Mouse (Mus musculus) liver, embryonic 13.5 days (tissue): Measurements from ENCODE around the gene Hoxd4. TPM values are rescaled to one million over a fixed set of nuclear protein-coding genes. Genes with fewer than 3 reads are reported as not detected.

Source experiments
- ATAC-seq: fragments of 200-750 bp; cut with Nextera tagmentation; 2 replicates; pipeline ENCODE4 v1.8.0; 2017; ENCODE audit warnings: low read depth, mild to moderate bottlenecking, moderate number of reproducible peaks, moderate library complexity
- DNase-seq: peaks from one replicate; pipeline ENCODE4 v3.0.0; 2022
- H3K27ac ChIP-seq: fragments of 300-500 bp; sonication (generic); 2 replicates; pipeline ENCODE4 v1.5.1; 2015; ENCODE audit warnings: moderate library complexity, mild to moderate bottlenecking, inconsistent platforms
- H3K27me3 ChIP-seq: fragments of 300-500 bp; sonication (generic); 2 replicates; pipeline ENCODE4 v1.6.1; 2015; ENCODE audit warnings: mild to moderate bottlenecking, inconsistent platforms
- H3K36me3 ChIP-seq: fragments of 300-500 bp; sonication (generic); 2 replicates; pipeline ENCODE4 v1.6.1; 2015; ENCODE audit warnings: mild to moderate bottlenecking, inconsistent platforms
- H3K4me1 ChIP-seq: fragments of 300-500 bp; sonication (generic); replicated peaks from 2 replicates; pipeline ENCODE4 v1.6.1; 2015; ENCODE audit warnings: inconsistent platforms
- H3K4me2 ChIP-seq: fragments of 300-500 bp; sonication (generic); 2 replicates; pipeline ENCODE4 v1.6.1; 2015; ENCODE audit warnings: inconsistent platforms, mild to moderate bottlenecking, moderate library complexity
- H3K4me3 ChIP-seq: fragments of 300-500 bp; sonication (generic); replicated peaks from 2 replicates; pipeline ENCODE4 v1.5.1; 2015; ENCODE audit warnings: mild to moderate bottlenecking, inconsistent platforms
- H3K9ac ChIP-seq: fragments of 300-500 bp; sonication (generic); 2 replicates; pipeline ENCODE4 v1.6.1; 2015; ENCODE audit warnings: mild to moderate bottlenecking, inconsistent platforms
- H3K9me3 ChIP-seq: fragments of 300-500 bp; sonication (generic); replicated peaks from 2 replicates; pipeline ENCODE4 v1.6.1; 2016; ENCODE audit warnings: inconsistent platforms
- WGBS: fragments of 180-500 bp; shearing (Covaris S2); methylation state at CpG from one replicate; pipeline ENCODE4 v1.1.7; 2015; ENCODE audit not compliant: insufficient replicate concordance; 5-methylcytosine and 5-hydroxymethylcytosine counted together
- polyA plus RNA-seq: library from polyadenylated mRNA; unstranded; fragments of >200 nt; fragmentation: Nextera tagmentation; extraction: Ambion mirVana; gene quantifications from 2 replicates; pipeline ENCODE4 v1.2.1, GENCODE M21; 2015

Gene Hoxd4
- polyA plus RNA-seq, 1 experiment from 2014 or later: not detected

GRCm38 (mm10) chr2:74680561-74681398, 30.9 kb upstream of the Hoxd4 start:
- H3K27ac ChIP-seq: no peak overlapping the region
- no peak overlapping the region for H3K4me3 ChIP-seq
- H3K4me2 ChIP-seq: no peak overlapping the region
- no peaks in the 10 kb centered on the region for H3K36me3 ChIP-seq
- peaks cover 100% of the 10 kb centered on the region for H3K27me3 ChIP-seq
- H3K9ac ChIP-seq: no peak overlapping the region
- 0 out of 2 replicates have a peak, but pooled peaks cover 7% of the 10 kb centered on the region for H3K4me1 ChIP-seq
- no peak for DNase-seq
- H3K9me3 ChIP-seq: no peaks in the 10 kb centered on the region
- ATAC-seq: no peak
- WGBS: 2% methylated on average over 21 of the region's 21 CpGs

GRCm38 (mm10) chr2:74681594-74682531, 29.9 kb upstream of the Hoxd4 start:
- H3K27ac ChIP-seq: no peak overlapping the region
- peaks cover 98% of the 10 kb centered on the region for H3K27me3 ChIP-seq
- peak overlapping the region; percentile 12; the same call in 1 of the 2 replicates for H3K4me3 ChIP-seq
- no peaks in the 10 kb centered on the region for H3K36me3 ChIP-seq
- H3K4me1 ChIP-seq: 0 out of 2 replicates have a peak, but pooled peaks cover 7% of the 10 kb centered on the region
- peak overlapping the region; percentile 24; the same call in 1 of the 2 replicates for H3K4me2 ChIP-seq
- no peak overlapping the region for H3K9ac ChIP-seq
- DNase-seq: no peak
- no peaks in the 10 kb centered on the region for H3K9me3 ChIP-seq
- 2% methylated on average over 73 of the region's 78 CpGs for WGBS
- no peak for ATAC-seq

GRCm38 (mm10) chr2:74682796-74683195, 28.9 kb upstream of the Hoxd4 start:
- H3K27ac ChIP-seq: no peak overlapping the region
- H3K27me3 ChIP-seq: peaks cover 98% of the 10 kb centered on the region
- H3K4me1 ChIP-seq: 0 out of 2 replicates have a peak, but pooled peaks cover 7% of the 10 kb centered on the region
- 2% methylated on average over 45 of the region's 51 CpGs for WGBS
- H3K9me3 ChIP-seq: no peaks in the 10 kb centered on the region
- H3K36me3 ChIP-seq: no peaks in the 10 kb centered on the region
- H3K9ac ChIP-seq: no peak overlapping the region
- H3K4me2 ChIP-seq: 0 out of 2 replicates have a peak overlapping the region, but pooled peaks have one; percentile 24
- ATAC-seq (no peak), DNase-seq (no peak)
- peak overlapping the region; percentile 12; the same call in 1 of the 2 replicates for H3K4me3 ChIP-seq

GRCm38 (mm10) chr2:74683471-74683951, 28.2 kb upstream of the Hoxd4 start:
- Histone ChIP-seq H3K27ac (no peak overlapping the region), H3K4me2 (no peak overlapping the region), H3K4me1 (0 out of 2 replicates have a peak, but pooled peaks cover 7% of the 10 kb centered on the region), H3K9me3 (no peaks in the 10 kb centered on the region), H3K27me3 (peaks cover 98% of the 10 kb centered on the region), H3K9ac (no peak overlapping the region), H3K36me3 (no peaks in the 10 kb centered on the region), H3K4me3 (no peak overlapping the region)
- 2% methylated on average over 18 of the region's 18 CpGs for WGBS
- no peak for DNase-seq
- ATAC-seq: no peak

- no peak overlapping the region for H3K9ac ChIP-seq
- no peak overlapping the region for H3K4me2 ChIP-seq
- no peak overlapping the region for H3K27ac ChIP-seq
- H3K4me3 ChIP-seq: no peak overlapping the region
- H3K4me1 ChIP-seq: 0 out of 2 replicates have a peak, but pooled peaks cover 7% of the 10 kb centered on the region
- no peak for DNase-seq
- H3K36me3 ChIP-seq: no peaks in the 10 kb centered on the region
- ATAC-seq: no peak
- WGBS: 2% methylated on average over 12 of the region's 12 CpGs
- H3K9me3 ChIP-seq: no peaks in the 10 kb centered on the region
- peaks cover 98% of the 10 kb centered on the region for H3K27me3 ChIP-seq
Observed at GRCm38 (mm10) chr2:74684106-74684505, 27.6 kb upstream of the Hoxd4 start.

- no peak for DNase-seq
- Histone ChIP-seq H3K4me1 (0 out of 2 replicates have a peak, but pooled peaks cover 4% of the 10 kb centered on the region), H3K27me3 (peaks cover 98% of the 10 kb centered on the region), H3K36me3 (no peaks in the 10 kb centered on the region), H3K4me3 (no peak overlapping the region), H3K9me3 (no peaks in the 10 kb centered on the region), H3K27ac (no peak overlapping the region), H3K9ac (no peak overlapping the region), H3K4me2 (no peak overlapping the region)
- 15% methylated on average over 4 of the region's 4 CpGs for WGBS
- ATAC-seq: no peak
Observed at GRCm38 (mm10) chr2:74685059-74685603, 26.6 kb upstream of the Hoxd4 start.

GRCm38 (mm10) chr2:74686301-74686987, 25.3 kb upstream of the Hoxd4 start:
- DNase-seq: no peak
- 6% methylated on average over 17 of the region's 17 CpGs for WGBS
- Histone ChIP-seq H3K4me2 (no peak overlapping the region), H3K27me3 (peaks cover 97% of the 10 kb centered on the region), H3K36me3 (no peaks in the 10 kb centered on the region), H3K9me3 (no peaks in the 10 kb centered on the region), H3K9ac (no peak overlapping the region), H3K4me3 (no peak overlapping the region), H3K27ac (no peak overlapping the region), H3K4me1 (0 out of 2 replicates have a peak, but pooled peaks cover 4% of the 10 kb centered on the region)
- no peak for ATAC-seq

- no peaks in the 10 kb centered on the region for H3K36me3 ChIP-seq
- ATAC-seq (no peak), DNase-seq (no peak)
- no peak overlapping the region for H3K4me2 ChIP-seq
- no peak overlapping the region for H3K4me3 ChIP-seq
- 0 out of 2 replicates have a peak, but pooled peaks cover 3% of the 10 kb centered on the region for H3K4me1 ChIP-seq
- no peaks in the 10 kb centered on the region for H3K9me3 ChIP-seq
- no peak overlapping the region for H3K9ac ChIP-seq
- peaks cover 97% of the 10 kb centered on the region for H3K27me3 ChIP-seq
- 3% methylated on average over 27 of the region's 27 CpGs for WGBS
- no peak overlapping the region for H3K27ac ChIP-seq
Observed at GRCm38 (mm10) chr2:74686988-74687697, 24.6 kb upstream of the Hoxd4 start.

- no peaks in the 10 kb centered on the region for H3K4me1 ChIP-seq
- H3K36me3 ChIP-seq: no peaks in the 10 kb centered on the region
- H3K27me3 ChIP-seq: peaks cover 97% of the 10 kb centered on the region
- DNase-seq (no peak), ATAC-seq (no peak)
- H3K27ac ChIP-seq: no peak overlapping the region
- no peak overlapping the region for H3K4me3 ChIP-seq
- H3K9me3 ChIP-seq: no peaks in the 10 kb centered on the region
- H3K9ac ChIP-seq: no peak overlapping the region
- H3K4me2 ChIP-seq: no peak overlapping the region
- WGBS: 2% methylated on average over 31 of the region's 31 CpGs
Observed at GRCm38 (mm10) chr2:74687698-74688555, 23.8 kb upstream of the Hoxd4 start.
